Mouse (Mus musculus) bone marrow, adult 2 months (tissue): ENCODE data around the gene S100a9.

ENCODE experiments used
- CTCF ChIP-seq: fragments of 200-500 bp; IDR thresholded peaks from 2 replicates; pipeline ENCODE4 v1.5.1; 2011; ENCODE audit warnings: low read length, control low read depth; ENCODE audit not compliant: control insufficient read depth, insufficient read depth
- POLR2A ChIP-seq: fragments of 200-500 bp; IDR thresholded peaks from 2 replicates; pipeline ENCODE4 v1.6.1; 2011; ENCODE audit warnings: low read depth, mild to moderate bottlenecking, control low read depth, low read length, borderline replicate concordance; ENCODE audit not compliant: control insufficient read depth

DNA sequence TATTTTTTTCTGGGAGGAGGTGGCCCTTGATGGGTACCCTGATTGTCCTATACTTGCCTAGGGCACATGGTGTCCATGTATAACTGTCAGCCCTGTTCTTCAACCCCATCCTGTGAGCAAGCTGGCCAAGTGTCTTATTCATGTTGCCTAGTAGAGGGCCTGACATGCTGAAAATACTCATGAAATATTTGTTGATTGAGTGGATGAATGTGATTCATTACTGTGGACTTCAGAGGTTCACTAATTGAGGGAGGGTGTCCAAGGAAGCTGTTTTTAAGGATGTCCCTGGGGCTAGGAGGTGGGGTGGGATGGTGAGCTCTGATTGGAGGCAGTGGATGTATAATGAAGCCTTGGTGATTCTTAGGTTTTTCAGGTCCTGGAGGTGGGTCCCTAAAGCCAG is 41.8 kb downstream of the S100a9 start, which contains the start of gene S100a7a:
- TF ChIP-seq CTCF: no peak
- TF ChIP-seq POLR2A: no peak
